Mouse (Mus musculus) heart, postnatal 0 days (tissue): ENCODE results near the gene Numb. TPM values are rescaled to one million over a fixed set of nuclear protein-coding genes. Genes with fewer than 3 reads are reported as not detected.
A peak's percentile ranks its signal among the peaks of the same experiment; 100 is the strongest.

Source experiments
- ATAC-seq: fragments of 200-750 bp; cut with Nextera tagmentation; 2 replicates; pipeline ENCODE4 v1.8.0; 2017; ENCODE audit warnings: low read depth, moderate number of reproducible peaks, moderate library complexity; ENCODE audit not compliant: insufficient read depth
- DNase-seq: peaks from one replicate; pipeline ENCODE4 v3.0.0-alpha.2; 2016; ENCODE audit warnings: low spot score
- H3K27ac ChIP-seq: fragments of 300-500 bp; sonication (generic); 2 replicates; pipeline ENCODE4 v1.5.1; 2014; ENCODE audit warnings: low read depth, mild to moderate bottlenecking
- H3K27me3 ChIP-seq: fragments of 300-500 bp; sonication (generic); 2 replicates; pipeline ENCODE4 v1.6.1; 2014; ENCODE audit warnings: low read length, mixed read lengths; ENCODE audit not compliant: control insufficient read depth, insufficient read depth
- H3K36me3 ChIP-seq: fragments of 300-500 bp; sonication (generic); replicated peaks from 2 replicates; pipeline ENCODE4 v1.6.1; 2014; ENCODE audit warnings: low read length, mixed read lengths; ENCODE audit not compliant: control insufficient read depth, insufficient read depth
- H3K4me1 ChIP-seq: fragments of 300-500 bp; sonication (generic); 2 replicates; pipeline ENCODE4 v1.6.1; 2014; ENCODE audit warnings: antibody characterized with exemption; ENCODE audit not compliant: control insufficient read depth, insufficient read depth
- H3K4me2 ChIP-seq: fragments of 300-500 bp; sonication (generic); 2 replicates; pipeline ENCODE4 v1.6.1; 2014; ENCODE audit warnings: low read depth, mild to moderate bottlenecking, low read length, moderate library complexity
- H3K4me3 ChIP-seq: fragments of 300-500 bp; sonication (generic); 2 replicates; pipeline ENCODE4 v1.5.1; 2014; ENCODE audit warnings: low read depth, low read length
- H3K9ac ChIP-seq: fragments of 300-500 bp; sonication (generic); replicated peaks from 2 replicates; pipeline ENCODE4 v1.6.1; 2014; ENCODE audit warnings: low read depth, low read length, mixed read lengths
- H3K9me3 ChIP-seq: fragments of 300-500 bp; sonication (generic); replicated peaks from 2 replicates; pipeline ENCODE4 v1.6.1; 2016; ENCODE audit warnings: low read length; ENCODE audit not compliant: control insufficient read depth
- CTCF ChIP-seq: IDR thresholded peaks from 2 replicates; pipeline ENCODE4 v1.5.1; 2016; ENCODE audit warnings: antibody characterized with exemption, control low read depth, low read depth
- EP300 ChIP-seq: IDR thresholded peaks from 2 replicates; pipeline ENCODE4 v1.6.1; 2016; ENCODE audit warnings: antibody characterized with exemption, low read depth
- WGBS: fragments of 180-500 bp; shearing (Covaris S2); extraction: QIAGEN DNeasy Blood & Tissue Kit; methylation state at CpG from one replicate; pipeline ENCODE4 v1.1.7; 2014; 5-methylcytosine and 5-hydroxymethylcytosine counted together
- polyA plus RNA-seq: library from polyadenylated mRNA; unstranded; fragments of >200 nt; fragmentation: Nextera tagmentation; extraction: Ambion mirVana; gene quantifications from 2 replicates; pipeline ENCODE4 v1.2.1, GENCODE M21; 2015
- total RNA-seq: library from RNA; depleted of rRNA; stranded (reverse); fragments of >200 nt; gene quantifications from 2 replicates; pipeline ENCODE4 v1.2.3, GENCODE M21; 2014; ENCODE audit warnings: low replicate concordance; rRNA removed

Numb gene
- total RNA-seq (22.8 and 42.1 TPM in 2 replicates), polyA plus RNA-seq (19.0 and 19.1 TPM in 2 replicates)

- TF ChIP-seq EP300 (no peak), CTCF (no peak)
- under 1% methylated on average over 55 of the region's 63 CpGs for WGBS
- DNase-seq (peak; percentile 100), ATAC-seq (peak; percentile 99)
- Histone ChIP-seq H3K27me3 (no peaks in the 10 kb centered on the region), H3K4me3 (peak within 1 kb of the TSS; percentile 97), H3K36me3 (0 out of 2 replicates have a peak, but pooled peaks cover 3% of the 10 kb centered on the region), H3K4me2 (peak within 1 kb of the TSS; percentile 99), H3K9ac (peak within 1 kb of the TSS; percentile 93), H3K4me1 (peaks cover 28% of the 10 kb centered on the region), H3K27ac (peak within 1 kb of the TSS; percentile 89), H3K9me3 (no peaks in the 10 kb centered on the region)
Observed at GRCm38 (mm10) chr12:83921535-83922381, at the start of gene Numb. TSS of gene Numb (minus strand) at chr12:83921934.

GRCm38 (mm10) chr12:83965235-83965634 lies 43.5 kb upstream of the Numb start:
- WGBS: 76% methylated on average over 7 of the region's 7 CpGs
- ATAC-seq (no peak), DNase-seq (no peak)
- Histone ChIP-seq H3K9me3 (no peaks in the 10 kb centered on the region), H3K4me2 (no peak overlapping the region), H3K36me3 (no peaks in the 10 kb centered on the region), H3K27me3 (no peaks in the 10 kb centered on the region), H3K27ac (no peak overlapping the region), H3K9ac (no peak overlapping the region), H3K4me3 (no peak overlapping the region), H3K4me1 (no peaks in the 10 kb centered on the region)
- TF ChIP-seq CTCF: no peak
- TF ChIP-seq EP300: no peak

- Histone ChIP-seq H3K9ac (no peak overlapping the region), H3K4me2 (no peak overlapping the region), H3K27me3 (no peaks in the 10 kb centered on the region), H3K4me1 (no peaks in the 10 kb centered on the region), H3K27ac (no peak overlapping the region), H3K9me3 (no peaks in the 10 kb centered on the region), H3K4me3 (no peak overlapping the region), H3K36me3 (0 out of 2 replicates have a peak, but pooled peaks cover 3% of the 10 kb centered on the region)
- DNase-seq: no peak
- WGBS: 78% methylated on average over 9 of the region's 9 CpGs
- no peak for ATAC-seq
- TF ChIP-seq EP300 (no peak), CTCF (no peak)
Observed at GRCm38 (mm10) chr12:83958278-83958677, 36.5 kb upstream of the Numb start.

- TF ChIP-seq CTCF (no peak), EP300 (no peak)
- peaks cover 14% of the 10 kb centered on the region for H3K4me1 ChIP-seq
- peak overlapping the region; percentile 71 for H3K9ac ChIP-seq
- ATAC-seq (no peak), DNase-seq (no peak)
- H3K4me2 ChIP-seq: peak overlapping the region; percentile 100
- 0 out of 2 replicates have a peak, but pooled peaks cover 5% of the 10 kb centered on the region for H3K36me3 ChIP-seq
- no peaks in the 10 kb centered on the region for H3K9me3 ChIP-seq
- no peaks in the 10 kb centered on the region for H3K27me3 ChIP-seq
- H3K4me3 ChIP-seq: peak overlapping the region; percentile 75
- no peak overlapping the region; the same call in 1 of the 2 replicates for H3K27ac ChIP-seq
- WGBS: 45% methylated on average over 32 of the region's 32 CpGs
Observed at GRCm38 (mm10) chr12:83951711-83952575, 30.2 kb upstream of the Numb start.
